Mouse (Mus musculus): Measurements from ENCODE around the gene Actg2.

DNA sequence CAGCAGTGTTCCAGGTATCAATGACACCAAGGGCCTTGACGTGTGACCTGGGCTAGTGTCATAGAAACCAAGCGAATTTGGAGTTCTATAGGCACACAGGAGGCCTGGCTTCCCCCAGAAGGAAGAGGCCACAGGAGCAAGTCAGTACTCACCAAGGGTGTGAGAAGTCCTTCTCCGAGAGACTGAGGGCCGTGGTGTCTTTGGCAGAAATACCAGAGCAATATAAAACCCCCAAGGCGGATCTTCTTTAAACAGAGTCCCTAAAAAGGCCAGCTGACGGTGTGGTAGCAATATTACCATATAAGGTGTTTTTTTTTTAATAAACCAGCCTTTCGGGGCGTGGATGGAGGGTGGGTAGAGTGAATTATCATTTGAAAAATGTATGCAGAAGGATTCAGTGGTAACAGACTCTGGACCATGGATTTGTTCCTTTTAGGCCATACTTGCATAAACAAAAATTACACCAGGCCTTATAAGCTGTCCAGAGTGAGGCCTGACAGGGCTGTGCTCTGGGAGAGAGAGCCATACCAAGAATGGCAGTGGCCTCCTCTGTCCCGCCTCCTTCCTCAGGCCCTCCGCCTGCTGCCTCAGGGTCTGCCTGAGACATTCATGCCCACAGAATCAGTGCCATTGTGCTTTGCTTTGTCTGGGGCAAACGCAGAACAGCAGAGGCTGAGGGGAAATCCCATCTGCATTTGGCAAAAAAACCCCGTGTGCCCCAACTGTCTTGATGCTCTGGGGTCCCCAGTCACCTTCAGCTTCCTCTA is at the start of gene Actg2:
- no peak for TF ChIP-seq CTCF (IDR thresholded peaks at IDR 0.05)
- TF ChIP-seq POLR2A (IDR thresholded peaks at IDR 0.05; ENCODE audit: insufficient read depth, low read depth, low read length), result no peak
- no peak for TF ChIP-seq EP300 (IDR thresholded peaks at IDR 0.05; ENCODE audit: insufficient read depth, low read depth, low read length)

Data from heart, adult 2 months (tissue).